Mouse (Mus musculus): ENCODE measurements at regions not wholly inside any gene's neighbourhood (a gene's known extent, or its start where the extent isn't known, plus 50 kb on each side); places are given as distances from the start of the nearest gene placed in this dataset.

DNA sequence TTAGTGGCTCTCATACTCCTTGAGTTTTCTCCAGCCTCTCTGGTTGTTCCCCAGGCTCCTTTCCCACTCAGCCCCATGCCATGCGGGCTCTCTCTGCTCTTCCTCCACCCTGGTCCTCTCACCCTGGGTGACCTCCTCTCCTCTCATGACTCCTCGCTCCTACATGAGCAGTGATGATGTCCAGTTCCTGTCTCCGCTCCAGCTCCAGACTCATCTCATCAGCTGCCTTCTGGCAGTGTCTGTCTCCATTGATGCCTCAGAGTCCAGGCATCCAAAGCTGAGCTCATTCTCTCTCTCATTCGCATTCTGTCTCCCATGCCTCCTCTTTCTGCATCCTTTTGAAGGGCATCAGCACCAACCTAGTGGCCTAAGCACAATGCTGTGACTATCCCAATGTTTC lies 94.8 kb upstream of the Teddm2 start:
- H3K4me1 ChIP-seq (replicated peaks) = no peaks in the 10 kb centered on the region
- H3K27ac ChIP-seq = no peak overlapping the region
- H3K4me2 ChIP-seq = no peak overlapping the region
- H3K27me3 ChIP-seq = no peaks in the 10 kb centered on the region
- WGBS = 88% methylated on average over 4 of the region's 4 CpGs
- H3K4me3 ChIP-seq = no peak overlapping the region
- 0 out of 2 replicates have a peak, but pooled peaks cover 2% of the 10 kb centered on the region for H3K9me3 ChIP-seq (replicated peaks)
- H3K9ac ChIP-seq = no peak overlapping the region
- no peak for ATAC-seq (replicated peaks; ENCODE audit: insufficient number of reproducible peaks, insufficient read depth, low FRiP score, low read depth)
- H3K36me3 ChIP-seq = no peaks in the 10 kb centered on the region

DNA sequence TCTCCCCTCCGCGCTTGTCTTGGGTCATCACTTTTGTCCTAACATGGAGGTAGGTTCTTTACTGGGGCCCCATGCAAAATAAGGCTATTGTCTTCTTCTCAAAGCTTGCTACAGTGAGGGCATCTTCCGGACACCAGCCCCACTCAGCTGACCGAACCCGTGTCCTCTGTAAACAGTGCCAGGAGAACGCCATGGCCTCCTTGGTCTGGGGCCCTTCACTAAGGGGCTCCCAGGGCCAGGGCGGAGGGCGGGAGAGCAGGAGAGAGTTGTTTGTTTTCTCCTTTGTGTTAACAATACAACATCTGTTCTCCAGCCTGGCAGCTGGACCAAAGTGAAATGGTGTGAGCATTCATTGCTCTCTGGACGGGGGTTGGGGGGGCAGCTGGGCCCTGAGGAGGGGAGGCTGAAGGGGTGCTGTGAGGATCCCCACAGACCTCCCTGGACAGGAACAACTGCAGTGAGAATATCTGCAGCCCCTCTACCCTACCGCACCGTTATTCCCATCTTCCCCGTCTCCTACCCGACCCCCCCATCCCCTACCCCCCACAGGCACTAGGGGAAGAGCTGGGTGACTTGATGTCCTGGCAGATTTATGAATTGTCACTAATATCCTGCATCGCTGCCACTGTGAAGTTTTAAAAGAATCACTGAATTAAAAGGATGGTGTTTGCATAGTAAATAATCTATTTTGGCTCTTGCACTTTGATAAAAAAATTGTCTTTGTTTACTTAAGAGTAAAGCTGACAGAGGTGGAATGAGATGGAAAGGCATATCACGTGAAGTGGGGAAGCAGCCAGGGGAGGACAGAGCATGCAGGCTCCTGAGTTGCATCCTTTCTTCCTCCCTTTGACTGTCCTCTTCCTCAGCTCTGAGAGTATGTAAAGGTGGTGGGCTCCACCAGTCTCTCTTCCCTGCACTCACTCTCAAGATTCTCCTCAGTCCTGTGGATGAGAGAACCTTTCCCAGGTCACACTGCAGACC lies 97.5 kb upstream of the Teddm2 start:
- ATAC-seq (replicated peaks; ENCODE audit: insufficient number of reproducible peaks, insufficient read depth, low FRiP score, low read depth) = no peak
- 75% methylated on average over 15 of the region's 15 CpGs for WGBS

DNA sequence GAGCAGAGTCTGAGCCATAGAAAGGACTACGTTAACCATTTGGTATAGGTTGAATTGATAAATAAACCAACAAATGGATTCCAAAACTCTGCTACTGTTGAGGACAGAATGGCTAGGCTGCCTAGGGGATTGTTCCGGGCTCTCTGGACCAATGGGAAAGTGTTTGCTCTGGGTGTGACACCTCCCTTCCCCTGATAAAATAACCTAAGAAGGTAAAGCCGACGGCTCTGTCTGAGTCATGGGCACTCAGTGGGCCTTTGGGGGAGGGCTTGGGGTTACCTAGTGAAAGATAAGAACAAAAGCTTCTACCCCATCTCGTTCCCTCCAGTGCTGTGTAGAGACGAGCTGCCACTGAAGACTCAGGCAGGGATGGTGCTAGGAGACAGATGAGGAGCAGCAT lies 99.7 kb upstream of the Teddm2 start:
- Histone ChIP-seq H3K27ac (no peak overlapping the region), H3K9ac (no peak overlapping the region), H3K36me3 (no peaks in the 10 kb centered on the region), H3K4me2 (no peak overlapping the region), H3K4me1 (replicated peaks) (no peaks in the 10 kb centered on the region), H3K4me3 (no peak overlapping the region), H3K9me3 (replicated peaks) (no peaks in the 10 kb centered on the region), H3K27me3 (no peaks in the 10 kb centered on the region)
- 43% methylated on average over 6 of the region's 6 CpGs for WGBS
- no peak for ATAC-seq (replicated peaks; ENCODE audit: insufficient number of reproducible peaks, insufficient read depth, low FRiP score, low read depth)

More for the DNA sequence above, 97.5 kb upstream of the Teddm2 start:
- Histone ChIP-seq H3K9me3 (replicated peaks) (no peaks in the 10 kb centered on the region), H3K9ac (no peak overlapping the region), H3K4me2 (no peak overlapping the region), H3K27me3 (no peaks in the 10 kb centered on the region), H3K36me3 (no peaks in the 10 kb centered on the region), H3K4me3 (no peak overlapping the region), H3K4me1 (replicated peaks) (no peaks in the 10 kb centered on the region), H3K27ac (no peak overlapping the region)

DNA sequence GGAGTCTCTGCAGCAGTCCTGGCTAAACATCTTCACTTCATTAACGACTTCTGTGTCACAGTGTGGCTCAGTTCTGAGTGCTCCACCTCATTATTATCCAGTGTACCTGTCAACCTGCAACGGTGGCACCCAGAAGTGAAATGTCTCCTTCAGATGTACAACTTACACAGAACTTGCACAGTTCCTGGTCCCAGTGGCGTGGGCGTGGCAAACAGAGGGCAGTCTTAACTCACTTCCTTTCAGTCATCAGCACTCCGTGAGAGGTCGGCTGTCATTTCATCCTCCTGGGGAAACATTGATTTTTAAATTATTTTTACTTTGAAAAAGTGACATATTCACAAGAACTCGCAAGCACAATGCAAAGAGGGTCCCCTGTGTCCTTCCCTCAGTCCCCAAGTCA lies 103.6 kb upstream of the Teddm2 start:
- Histone ChIP-seq H3K9me3 (replicated peaks) (no peaks in the 10 kb centered on the region), H3K27me3 (no peaks in the 10 kb centered on the region), H3K9ac (no peak overlapping the region), H3K4me2 (no peak overlapping the region), H3K36me3 (no peaks in the 10 kb centered on the region), H3K27ac (no peak overlapping the region), H3K4me3 (no peak overlapping the region), H3K4me1 (replicated peaks) (no peaks in the 10 kb centered on the region)
- 61% methylated on average over 7 of the region's 7 CpGs for WGBS
- ATAC-seq (replicated peaks; ENCODE audit: insufficient number of reproducible peaks, insufficient read depth, low FRiP score, low read depth) = no peak

DNA sequence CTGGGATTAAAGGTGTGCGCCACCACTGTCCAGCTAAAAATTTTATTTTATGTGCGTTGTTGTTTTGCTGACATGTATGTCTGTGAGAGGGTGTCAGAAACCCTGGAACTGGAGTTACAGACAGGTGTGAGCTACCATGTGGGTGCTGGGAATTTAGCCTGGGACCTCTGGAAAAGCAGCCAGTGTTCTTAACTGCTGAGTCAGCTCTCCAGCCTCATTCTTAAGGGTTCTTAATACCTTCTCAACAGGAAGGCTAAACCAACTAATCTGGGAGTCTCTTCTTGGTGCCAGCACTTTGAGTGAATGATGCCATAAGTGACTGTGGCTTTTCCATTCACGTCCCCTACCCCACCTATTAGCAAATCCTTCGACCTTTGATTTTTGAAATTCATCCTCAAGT lies 104.6 kb upstream of the Teddm2 start:
- H3K27ac ChIP-seq = no peak overlapping the region
- H3K4me3 ChIP-seq = no peak overlapping the region
- H3K36me3 ChIP-seq = no peaks in the 10 kb centered on the region
- no peak overlapping the region for H3K4me2 ChIP-seq
- 93% methylated on average over 4 of the region's 4 CpGs for WGBS
- no peaks in the 10 kb centered on the region for H3K27me3 ChIP-seq
- no peaks in the 10 kb centered on the region for H3K4me1 ChIP-seq (replicated peaks)
- no peak for ATAC-seq (replicated peaks; ENCODE audit: insufficient number of reproducible peaks, insufficient read depth, low FRiP score, low read depth)
- H3K9me3 ChIP-seq (replicated peaks) = no peaks in the 10 kb centered on the region
- H3K9ac ChIP-seq = no peak overlapping the region

DNA sequence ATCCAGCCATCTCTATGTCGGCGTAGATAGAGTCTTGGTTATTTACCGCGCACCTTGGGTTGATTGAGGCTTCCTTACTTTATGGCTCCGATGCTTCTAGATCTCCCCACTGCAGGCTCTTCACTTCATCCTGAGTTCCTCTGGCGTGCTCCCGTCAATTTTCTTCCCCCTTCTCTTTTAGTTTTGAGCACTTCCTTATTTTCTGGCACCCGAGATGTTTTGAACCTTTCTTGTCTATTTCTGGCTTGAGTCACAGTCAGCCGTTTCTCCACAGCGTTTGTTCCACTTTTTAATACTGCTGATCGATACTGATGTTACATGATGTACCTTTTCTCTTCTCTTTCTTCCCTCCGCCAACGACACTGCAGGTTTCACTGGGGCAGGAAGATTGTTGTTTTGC lies 106.0 kb upstream of the Teddm2 start:
- Histone ChIP-seq H3K27ac (no peak overlapping the region), H3K9me3 (replicated peaks) (no peaks in the 10 kb centered on the region)
- 79% methylated on average over 13 of the region's 13 CpGs for WGBS

DNA sequence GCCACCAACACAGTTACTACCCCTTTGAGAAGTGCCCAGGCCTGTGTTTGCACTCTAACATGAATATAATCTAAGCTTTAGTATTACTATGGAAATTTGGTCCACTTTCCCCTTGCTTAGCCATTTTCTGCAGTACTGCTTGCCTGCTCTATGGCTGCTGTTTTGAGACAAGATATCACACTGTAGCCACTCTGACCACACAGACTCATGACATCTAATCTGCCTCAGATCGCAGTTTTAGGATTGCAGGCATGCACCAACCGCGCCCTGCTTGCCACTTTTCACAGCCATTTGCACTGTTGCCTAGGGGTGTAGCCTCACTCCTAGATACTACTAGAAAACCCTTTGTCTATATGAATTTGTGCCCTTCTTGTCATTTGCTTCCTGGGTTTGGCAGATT lies 107.4 kb upstream of the Teddm2 start:
- H3K4me1 ChIP-seq (replicated peaks) = no peaks in the 10 kb centered on the region
- no peak for ATAC-seq (replicated peaks; ENCODE audit: insufficient number of reproducible peaks, insufficient read depth, low FRiP score, low read depth)
- no peaks in the 10 kb centered on the region for H3K27me3 ChIP-seq
- H3K9me3 ChIP-seq (replicated peaks) = no peaks in the 10 kb centered on the region
- H3K4me3 ChIP-seq = no peak overlapping the region
- no peaks in the 10 kb centered on the region for H3K36me3 ChIP-seq
- no peak overlapping the region for H3K9ac ChIP-seq
- no peak overlapping the region for H3K27ac ChIP-seq
- 74% methylated on average over 3 of the region's 3 CpGs for WGBS
- H3K4me2 ChIP-seq = no peak overlapping the region

More for the DNA sequence above, 106.0 kb upstream of the Teddm2 start:
- Histone ChIP-seq H3K4me3 (no peak overlapping the region), H3K27me3 (no peaks in the 10 kb centered on the region), H3K4me2 (no peak overlapping the region), H3K9ac (no peak overlapping the region), H3K4me1 (replicated peaks) (no peaks in the 10 kb centered on the region), H3K36me3 (no peaks in the 10 kb centered on the region)
- no peak for ATAC-seq (replicated peaks; ENCODE audit: insufficient number of reproducible peaks, insufficient read depth, low FRiP score, low read depth)

DNA sequence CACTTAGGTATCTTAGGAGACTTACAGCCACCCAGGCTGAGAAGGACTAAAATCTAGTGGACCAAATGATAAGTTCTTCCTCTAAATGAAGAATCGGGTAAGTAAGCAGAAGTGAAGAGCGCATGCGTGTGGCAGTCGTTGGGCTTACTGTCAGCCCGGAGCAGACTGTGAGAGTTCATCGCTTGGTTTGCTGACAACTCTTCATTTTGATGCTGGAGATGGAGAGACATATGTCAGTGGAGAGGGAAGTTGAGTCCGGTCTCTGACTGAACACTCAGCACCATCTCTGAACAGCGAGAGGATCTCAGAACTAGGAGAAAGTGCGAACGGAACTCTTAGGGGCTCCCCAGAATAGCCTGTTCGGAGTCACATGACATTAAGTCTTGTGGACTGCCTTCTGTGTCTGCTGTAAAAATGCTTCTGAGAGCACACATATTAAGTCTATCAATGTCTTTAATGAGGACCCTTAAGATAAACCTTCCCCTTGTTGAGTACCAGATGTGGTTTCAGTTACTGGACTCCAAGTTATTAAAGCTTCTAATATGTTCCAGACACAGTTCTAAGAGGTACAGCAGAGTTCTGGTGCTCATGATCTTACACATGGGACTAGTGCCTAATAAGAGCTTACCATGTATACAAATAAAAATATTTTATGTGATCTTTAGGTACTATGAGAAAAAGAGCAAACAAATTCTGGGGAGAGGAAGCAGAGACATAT lies 108.7 kb upstream of the Teddm2 start:
- 68% methylated on average over 11 of the region's 11 CpGs for WGBS

DNA sequence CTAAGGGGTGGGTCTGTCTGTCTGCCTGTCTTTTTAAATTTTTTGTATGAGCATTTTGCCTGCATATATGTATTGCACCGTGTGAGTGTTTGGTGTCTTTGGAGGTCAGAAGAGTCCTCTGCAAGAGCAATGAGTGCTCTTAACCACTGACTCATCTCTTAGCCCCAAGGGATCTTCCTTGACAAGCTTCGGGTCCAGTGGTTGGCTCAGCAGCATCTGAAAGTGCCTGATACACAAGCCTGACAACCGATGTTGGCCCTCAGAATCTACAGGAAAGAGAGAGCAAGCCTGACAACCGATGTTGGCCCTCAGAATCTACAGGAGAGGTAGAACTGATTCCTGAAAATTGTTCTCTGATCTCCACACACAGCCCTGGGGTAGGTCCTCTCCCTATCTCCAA lies 110.7 kb upstream of the Teddm2 start:
- Histone ChIP-seq H3K4me2 (no peak overlapping the region), H3K27ac (no peak overlapping the region), H3K9ac (no peak overlapping the region), H3K36me3 (no peaks in the 10 kb centered on the region), H3K4me1 (replicated peaks) (no peaks in the 10 kb centered on the region), H3K27me3 (no peaks in the 10 kb centered on the region), H3K4me3 (no peak overlapping the region), H3K9me3 (replicated peaks) (no peaks in the 10 kb centered on the region)
- WGBS = 75% methylated on average over 4 of the region's 4 CpGs
- ATAC-seq (replicated peaks; ENCODE audit: insufficient number of reproducible peaks, insufficient read depth, low FRiP score, low read depth) = no peak

More for the DNA sequence above, 108.7 kb upstream of the Teddm2 start:
- Histone ChIP-seq H3K4me3 (no peak overlapping the region), H3K27ac (no peak overlapping the region), H3K9me3 (replicated peaks) (no peaks in the 10 kb centered on the region), H3K4me2 (no peak overlapping the region), H3K9ac (no peak overlapping the region), H3K36me3 (no peaks in the 10 kb centered on the region), H3K4me1 (replicated peaks) (no peaks in the 10 kb centered on the region), H3K27me3 (no peaks in the 10 kb centered on the region)
- ATAC-seq (replicated peaks; ENCODE audit: insufficient number of reproducible peaks, insufficient read depth, low FRiP score, low read depth) = no peak

DNA sequence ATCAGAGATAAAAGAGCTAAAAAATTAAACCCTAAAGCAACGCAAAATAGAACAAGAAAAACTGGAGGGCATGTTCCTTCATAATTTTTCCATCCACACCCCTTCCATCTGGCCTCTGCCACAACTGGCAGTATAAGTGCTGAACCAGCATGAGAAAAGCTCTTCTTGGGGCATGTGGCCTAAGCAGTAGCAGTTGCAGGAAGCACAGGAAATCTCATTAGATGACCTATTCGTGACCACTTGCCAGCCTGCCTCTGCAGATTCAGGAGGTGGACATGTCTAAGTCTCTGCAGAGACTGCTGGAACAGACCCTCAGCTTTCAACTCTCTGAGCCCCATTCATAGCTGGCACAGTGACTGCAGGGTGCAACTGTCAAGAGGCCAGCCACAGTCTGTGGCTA lies 116.5 kb upstream of the Teddm2 start:
- no peak overlapping the region for H3K9ac ChIP-seq
- WGBS = 52% methylated on average over 2 of the region's 2 CpGs

DNA sequence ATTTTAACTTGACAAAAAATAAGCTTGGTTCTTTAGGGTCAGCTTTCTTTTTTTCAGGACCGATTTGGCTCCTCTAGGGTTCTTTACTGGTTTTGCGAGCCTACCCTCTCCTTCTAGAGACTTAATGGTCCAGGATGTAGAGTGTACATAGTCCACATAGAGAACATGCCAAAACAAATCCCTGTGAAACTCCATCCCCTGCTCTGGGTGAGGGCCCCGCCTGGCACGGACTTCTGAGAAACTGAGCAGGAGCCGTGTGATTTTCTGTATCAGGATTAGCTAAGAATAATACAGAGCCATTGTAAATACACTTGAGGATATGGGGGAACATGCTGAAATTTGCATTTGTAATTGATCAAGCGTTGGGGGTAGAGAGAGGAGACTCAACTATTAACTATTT lies 118.2 kb upstream of the Teddm2 start:
- H3K9me3 ChIP-seq (replicated peaks) = no peaks in the 10 kb centered on the region
- H3K36me3 ChIP-seq = no peaks in the 10 kb centered on the region
- no peaks in the 10 kb centered on the region for H3K27me3 ChIP-seq
- no peak overlapping the region for H3K27ac ChIP-seq
- no peaks in the 10 kb centered on the region for H3K4me1 ChIP-seq (replicated peaks)
- WGBS = 71% methylated on average over 6 of the region's 6 CpGs
- no peak overlapping the region for H3K9ac ChIP-seq
- H3K4me3 ChIP-seq = no peak overlapping the region
- ATAC-seq (replicated peaks; ENCODE audit: insufficient number of reproducible peaks, insufficient read depth, low FRiP score, low read depth) = no peak
- no peak overlapping the region for H3K4me2 ChIP-seq

More for the DNA sequence above, 116.5 kb upstream of the Teddm2 start:
- no peak for ATAC-seq (replicated peaks; ENCODE audit: insufficient number of reproducible peaks, insufficient read depth, low FRiP score, low read depth)
- no peaks in the 10 kb centered on the region for H3K36me3 ChIP-seq
- H3K4me1 ChIP-seq (replicated peaks) = no peaks in the 10 kb centered on the region
- no peaks in the 10 kb centered on the region for H3K27me3 ChIP-seq
- no peak overlapping the region for H3K4me2 ChIP-seq
- no peak overlapping the region for H3K27ac ChIP-seq
- no peak overlapping the region for H3K4me3 ChIP-seq
- no peaks in the 10 kb centered on the region for H3K9me3 ChIP-seq (replicated peaks)

All from heart, embryonic 15.5 days (tissue).